Mouse (Mus musculus) small intestine, adult 2 months (tissue): ENCODE measurements around the gene Galnt9. TPM values are rescaled to one million over a fixed set of nuclear protein-coding genes. Genes with fewer than 3 reads are reported as not detected.

Source experiments
- H3K27ac ChIP-seq: fragments of 200-500 bp; 2 replicates; pipeline ENCODE4 v1.5.1; 2012; ENCODE audit warnings: low read depth, low read length, control low read depth, inconsistent platforms; ENCODE audit not compliant: insufficient read depth
- H3K27me3 ChIP-seq: fragments of 200-500 bp; 2 replicates; pipeline ENCODE4 v1.6.1; 2012; ENCODE audit warnings: mild to moderate bottlenecking, moderate library complexity, low read length, inconsistent platforms; ENCODE audit not compliant: control insufficient read depth, insufficient read depth
- H3K36me3 ChIP-seq: fragments of 200-500 bp; 2 replicates; pipeline ENCODE4 v1.6.1; 2012; ENCODE audit warnings: mild to moderate bottlenecking, low read length, control low read depth, inconsistent platforms; ENCODE audit not compliant: control insufficient read depth, insufficient read depth
- H3K4me1 ChIP-seq: fragments of 200-500 bp; 2 replicates; pipeline ENCODE4 v1.6.1; 2012; ENCODE audit warnings: low read length, inconsistent platforms, mixed read lengths; ENCODE audit not compliant: control insufficient read depth, insufficient read depth, insufficient read length
- H3K4me3 ChIP-seq: fragments of 200-500 bp; 2 replicates; pipeline ENCODE4 v1.5.1; 2012; ENCODE audit warnings: low read depth, mild to moderate bottlenecking, control low read depth, inconsistent platforms, low read length, moderate library complexity
- CTCF ChIP-seq: fragments of 200-500 bp; IDR thresholded peaks from 2 replicates; pipeline ENCODE4 v1.5.1; 2012; ENCODE audit warnings: low read depth, mild to moderate bottlenecking, control low read depth, inconsistent platforms, low read length, moderate library complexity, mixed read lengths; ENCODE audit not compliant: insufficient replicate concordance, insufficient read length; ENCODE audit errors: extremely low read depth
- POLR2A ChIP-seq: fragments of 200-500 bp; IDR thresholded peaks from 2 replicates; pipeline ENCODE4 v1.6.1; 2012; ENCODE audit warnings: low read depth, mild to moderate bottlenecking, control low read depth, inconsistent platforms, low read length, moderate library complexity
- WGBS: fragments of 180-500 bp; shearing (Covaris S2); methylation state at CpG from one replicate; pipeline ENCODE4 v1.1.7; 2018; 5-methylcytosine and 5-hydroxymethylcytosine counted together
- polyA plus RNA-seq: library from polyadenylated mRNA; depleted of rRNA; stranded (reverse); fragments of >200 nt; gene quantifications from 2 replicates; pipeline ENCODE4 v1.2.3, GENCODE M21; 2012; rRNA removed

The Galnt9 gene
- polyA plus RNA-seq, 1 experiment: 0.18 TPM

- TF ChIP-seq CTCF: no peak
- TF ChIP-seq POLR2A: peak; percentile 68; the same call in 1 of the 2 replicates
- Histone ChIP-seq H3K27ac (no peak within 1 kb of the TSS), H3K36me3 (peaks cover 44% of the 10 kb centered on the region), H3K4me3 (peak within 1 kb of the TSS; percentile 96), H3K4me1 (0 out of 2 replicates have a peak, but pooled peaks cover 3% of the 10 kb centered on the region), H3K27me3 (no peaks in the 10 kb centered on the region)
- under 1% methylated on average over 91 of the region's 91 CpGs for WGBS
Observed at GRCm38 (mm10) chr5:110652719-110653648, 108.8 kb downstream of the Galnt9 start, which contains the start of the genes Noc4l and Ddx51. Noc4l (minus strand) TSS chr5:110653417. Ddx51 (plus strand) TSS chr5:110653451.

- Histone ChIP-seq H3K36me3 (peaks cover 46% of the 10 kb centered on the region), H3K27ac (no peak overlapping the region), H3K4me3 (peak overlapping the region; percentile 96), H3K4me1 (0 out of 2 replicates have a peak, but pooled peaks cover 3% of the 10 kb centered on the region), H3K27me3 (no peaks in the 10 kb centered on the region)
- WGBS: under 1% methylated on average over 37 of the region's 37 CpGs
- TF ChIP-seq CTCF (no peak), POLR2A (no peak)
Observed at GRCm38 (mm10) chr5:110653686-110654085, 109.5 kb downstream of the Galnt9 start.

GRCm38 (mm10) chr5:110659682-110660081 is 115.5 kb downstream of the Galnt9 start:
- H3K36me3 ChIP-seq: peaks cover 48% of the 10 kb centered on the region
- no peak overlapping the region for H3K4me3 ChIP-seq
- no peak overlapping the region for H3K27ac ChIP-seq
- no peak for TF ChIP-seq POLR2A
- no peak for TF ChIP-seq CTCF
- H3K27me3 ChIP-seq: no peaks in the 10 kb centered on the region
- H3K4me1 ChIP-seq: no peaks in the 10 kb centered on the region

- Histone ChIP-seq H3K4me3 (no peak overlapping the region), H3K27me3 (no peaks in the 10 kb centered on the region), H3K27ac (no peak overlapping the region), H3K36me3 (peaks cover 50% of the 10 kb centered on the region), H3K4me1 (no peaks in the 10 kb centered on the region)
- TF ChIP-seq CTCF (no peak), POLR2A (no peak)
- WGBS: 81% methylated on average over 2 of the region's 2 CpGs
Observed at GRCm38 (mm10) chr5:110664041-110664440, 119.9 kb downstream of the Galnt9 start.

GRCm38 (mm10) chr5:110664750-110665269 is 120.7 kb downstream of the Galnt9 start:
- no peaks in the 10 kb centered on the region for H3K27me3 ChIP-seq
- no peak overlapping the region for H3K27ac ChIP-seq
- H3K4me3 ChIP-seq: no peak overlapping the region
- H3K4me1 ChIP-seq: no peaks in the 10 kb centered on the region
- TF ChIP-seq CTCF (no peak), POLR2A (no peak)
- 89% methylated on average over 2 of the region's 2 CpGs for WGBS
- peaks cover 56% of the 10 kb centered on the region for H3K36me3 ChIP-seq

GRCm38 (mm10) chr5:110665486-110666121 is 121.4 kb downstream of the Galnt9 start:
- Histone ChIP-seq H3K27me3 (no peaks in the 10 kb centered on the region), H3K4me3 (no peak overlapping the region), H3K36me3 (peaks cover 61% of the 10 kb centered on the region), H3K27ac (no peak overlapping the region), H3K4me1 (no peaks in the 10 kb centered on the region)
- WGBS: 75% methylated on average over 6 of the region's 6 CpGs
- TF ChIP-seq CTCF (no peak), POLR2A (no peak)

Other genes starting within 250 kb of the Galnt9 start
- 1.2 and 2.3 TPM in 2 replicates for gene P2rx2, start 201.1 kb upstream of the Galnt9 start, polyA plus RNA-seq
- gene Lrcol1, start 199.6 kb upstream of the Galnt9 start, polyA plus RNA-seq: not detected in 2 replicates
- gene Fbrsl1, start 95.9 kb upstream of the Galnt9 start, polyA plus RNA-seq: 89.3 and 150 TPM in 2 replicates
- gene Noc4l, start 109.1 kb downstream of the Galnt9 start, polyA plus RNA-seq: 30.9 and 43.6 TPM in 2 replicates
- gene Ddx51, start 109.1 kb downstream of the Galnt9 start, polyA plus RNA-seq: 4.1 and 4.9 TPM in 2 replicates
- gene Ep400, start 226.4 kb downstream of the Galnt9 start, polyA plus RNA-seq: 21.8 and 45.0 TPM in 2 replicates
- gene Pus1, start 236.3 kb downstream of the Galnt9 start, polyA plus RNA-seq: 12.9 and 22.2 TPM in 2 replicates